Mouse (Mus musculus) gastrocnemius, postnatal 10 days (tissue): ENCODE results near the gene Adam23. TPM values are rescaled to one million over a fixed set of nuclear protein-coding genes. Genes with fewer than 3 reads are reported as not detected.

Experiments
- DNase-seq: peaks from one replicate; pipeline ENCODE4 v3.0.0; 2021; ENCODE audit warnings: mixed read lengths
- long read RNA-seq, 2 experiments: library from polyadenylated mRNA; stranded (forward); transcript quantifications; one replicate each; pipeline ENCODE4 v2.0.0; 2021
- total RNA-seq, 2 experiments: library from RNA; stranded (reverse); gene quantifications; 2 replicates each; pipeline ENCODE4 v1.2.3; 2021

The Adam23 gene
- 10 to 100 TPM in 1 of 2 experiments, 1 to 10 TPM in 1; 9.7 to 11.8 TPM for total RNA-seq
- long read RNA-seq, experiment 1, full-length matches to known transcripts: 6 of 7 reads
- long read RNA-seq, experiment 1, partial matches to known transcripts: 1 of 7 reads
- long read RNA-seq, experiment 1, other reads (novel, unspliced or antisense): 0 of 7 reads
- long read RNA-seq, experiment 2, full-length matches to known transcripts: 5 of 7 reads
- long read RNA-seq, experiment 2, partial matches to known transcripts: 1 of 7 reads
- long read RNA-seq, experiment 2, other reads (novel, unspliced or antisense): 1 of 7 reads

GRCm38 (mm10) chr1:63445656-63446046 lies at the start of gene Adam23:
Gene Adam23, plus strand, starts transcription at chr1:63445891.
- DNase-seq: peak; percentile 41

- no peak for DNase-seq
Measured at GRCm38 (mm10) chr1:63401130-63401529, 44.6 kb upstream of the Adam23 start.

DNA sequence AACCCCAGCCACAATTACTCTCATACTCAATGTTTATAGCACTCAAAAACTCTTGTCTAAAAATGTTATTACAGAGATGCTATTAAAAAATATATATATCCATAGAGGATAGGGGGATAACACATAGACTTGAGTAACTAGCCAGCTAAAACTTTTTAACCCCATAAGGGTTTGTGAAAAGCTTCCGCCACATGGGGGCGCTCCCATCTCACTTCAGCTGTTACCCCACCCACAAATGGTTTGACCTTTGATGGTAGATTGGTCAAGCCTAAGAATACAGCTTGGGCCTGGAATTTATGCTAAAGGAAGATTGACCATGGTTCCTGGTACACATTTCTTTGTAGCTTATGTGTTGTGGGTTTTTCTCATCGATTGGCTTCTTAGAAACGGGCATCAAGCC lies 42.1 kb upstream of the Adam23 start:
- DNase-seq: peak; percentile 44

GRCm38 (mm10) chr1:63408344-63408743 lies 37.3 kb upstream of the Adam23 start:
- no peak for DNase-seq

DNA sequence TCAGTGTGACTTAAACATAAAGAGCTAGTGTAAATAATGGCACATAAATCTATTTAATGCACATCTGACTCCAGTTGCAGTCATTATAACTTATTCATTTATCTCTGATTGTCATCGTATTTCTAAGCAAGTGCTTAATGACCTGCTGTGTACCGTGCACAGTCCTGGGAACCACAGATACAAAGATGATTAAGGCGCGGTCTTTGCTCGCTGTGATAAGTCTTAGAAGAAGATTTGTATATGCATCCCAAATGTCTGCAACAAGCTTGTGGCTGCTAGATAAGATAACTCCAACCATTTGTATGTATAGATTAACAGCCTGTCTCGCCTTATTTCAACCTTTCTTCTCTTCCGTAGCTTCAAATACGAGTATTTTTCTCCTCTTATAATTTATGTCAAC lies 27.2 kb upstream of the Adam23 start:
- DNase-seq: no peak

- DNase-seq: peak; percentile 8
Measured at GRCm38 (mm10) chr1:63430668-63431067, 15.0 kb upstream of the Adam23 start.

DNA sequence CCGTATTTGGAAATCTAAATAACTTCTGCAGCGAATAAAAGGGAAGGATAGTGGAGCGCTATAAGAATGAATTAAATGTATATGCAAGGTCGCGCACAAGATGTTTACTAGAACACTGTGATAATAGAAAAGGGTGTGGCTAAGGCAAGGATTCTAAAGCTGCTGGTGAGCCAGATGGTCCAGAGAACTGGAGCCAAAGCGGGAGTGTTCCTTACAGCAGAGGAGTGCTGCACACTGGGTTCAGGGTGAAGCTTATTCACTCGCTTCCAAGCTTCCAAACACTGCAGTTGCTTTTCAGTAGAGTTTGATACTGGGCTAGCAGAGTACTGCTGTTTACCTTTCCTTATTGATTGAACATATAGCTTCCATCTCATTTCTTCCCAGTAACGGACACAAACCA lies 14.5 kb upstream of the Adam23 start:
- DNase-seq: no peak

DNA sequence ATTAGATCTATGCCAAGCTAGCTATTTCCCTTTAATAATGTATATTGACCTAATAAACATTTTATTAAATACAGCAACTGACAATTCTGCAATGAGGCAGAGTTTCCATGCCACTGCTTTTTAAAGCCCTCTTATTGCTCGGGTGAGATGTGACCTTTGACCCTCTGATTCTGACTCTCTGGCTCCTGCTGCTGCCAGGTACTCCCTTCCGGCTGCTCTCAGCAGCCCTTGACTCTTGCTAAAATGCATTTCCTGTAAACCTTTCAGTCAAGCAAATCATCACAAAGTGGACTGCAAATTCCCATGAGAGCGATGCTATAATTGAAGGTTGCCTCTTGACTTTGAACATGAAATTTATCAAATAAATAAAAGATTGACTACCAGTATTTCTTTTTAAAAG lies 13.8 kb upstream of the Adam23 start:
- DNase-seq: no peak

- no peak for DNase-seq
Measured at GRCm38 (mm10) chr1:63434052-63434451, 11.6 kb upstream of the Adam23 start.

DNA sequence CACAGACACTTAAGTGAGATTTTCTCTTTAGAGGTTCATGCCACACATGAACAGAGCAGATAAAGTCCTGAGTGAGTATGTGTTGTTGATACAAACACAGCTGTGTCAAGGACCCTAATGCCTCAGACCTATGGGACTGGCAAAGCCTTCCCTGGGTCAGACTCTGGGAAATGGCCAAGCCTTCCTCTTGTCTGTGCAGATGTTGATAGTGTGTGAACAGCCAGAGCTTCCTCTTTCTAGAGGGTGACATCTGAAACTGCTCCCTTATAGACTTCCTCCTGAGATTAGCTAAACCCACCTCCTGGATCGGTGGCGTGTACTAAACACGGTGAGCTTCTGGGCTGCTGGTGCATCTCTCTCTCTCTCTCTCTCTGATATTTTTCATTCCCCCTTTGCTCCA lies 8.2 kb upstream of the Adam23 start:
- DNase-seq: no peak

DNA sequence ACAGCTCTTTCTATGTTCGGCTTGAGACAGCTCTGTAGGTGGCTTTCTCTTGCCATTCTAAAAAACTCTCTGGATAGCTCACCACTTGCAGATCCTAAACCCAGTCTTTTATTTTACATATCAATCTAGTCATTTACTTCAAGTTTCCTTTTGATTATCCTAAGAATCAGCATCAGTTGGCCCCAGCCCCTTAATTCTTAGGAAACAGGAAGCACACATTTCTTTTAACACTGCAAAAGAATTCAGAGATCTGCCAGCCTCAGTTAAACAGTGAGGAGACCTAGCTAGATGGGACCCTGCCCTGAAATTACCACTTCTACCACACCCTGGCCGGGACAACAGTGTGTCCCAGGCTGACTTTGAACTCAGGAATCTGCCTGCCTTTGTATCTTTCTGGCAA lies 3.5 kb upstream of the Adam23 start:
- DNase-seq: no peak

DNA sequence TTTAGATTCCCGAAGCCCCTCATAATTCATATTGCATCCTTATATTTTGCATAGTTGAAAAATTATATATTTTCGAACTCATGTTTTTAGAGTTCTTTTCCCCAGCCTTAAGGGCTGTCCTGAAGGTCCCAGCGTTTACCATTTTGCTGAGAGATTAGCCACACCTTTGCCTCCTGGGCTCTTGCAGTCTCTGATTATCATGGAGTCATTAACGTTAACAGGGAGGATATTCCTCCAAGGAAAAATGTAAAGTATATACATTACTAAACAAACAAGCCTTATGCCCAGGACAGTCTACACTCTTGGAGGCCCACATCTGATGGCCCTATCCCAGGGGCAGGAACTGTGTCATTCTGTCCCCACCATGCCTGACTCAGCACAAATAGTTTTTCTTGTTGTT lies 3.1 kb upstream of the Adam23 start:
- DNase-seq: no peak

DNA sequence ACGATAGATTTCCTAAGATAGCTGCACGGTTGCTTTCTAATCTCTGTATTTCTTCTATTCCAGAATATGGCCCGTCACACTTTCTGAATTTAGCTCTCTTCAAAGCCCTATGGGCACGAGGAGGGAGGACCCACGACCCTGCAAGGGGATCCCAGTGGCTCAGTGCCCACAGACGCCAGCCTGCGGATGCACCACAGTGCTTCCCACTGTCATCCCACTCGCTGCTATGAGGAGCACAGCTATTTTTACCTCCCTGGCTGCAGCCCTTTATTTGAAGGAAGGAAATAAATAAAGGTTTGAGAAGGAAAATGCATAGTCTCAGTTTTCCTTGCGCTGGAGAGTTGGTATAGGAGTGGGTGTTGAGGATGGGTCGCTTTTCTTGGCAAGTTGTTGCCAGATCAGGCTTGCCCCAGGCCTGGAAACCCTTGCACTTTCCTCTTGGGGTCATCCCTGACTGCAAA lies 512 bp upstream of the Adam23 start:
- no peak for DNase-seq

GRCm38 (mm10) chr1:63446047-63446704 lies 485 bp downstream of the Adam23 start:
- peak; percentile 30 for DNase-seq

GRCm38 (mm10) chr1:63446721-63447120 lies 1.0 kb downstream of the Adam23 start:
- no peak for DNase-seq

DNA sequence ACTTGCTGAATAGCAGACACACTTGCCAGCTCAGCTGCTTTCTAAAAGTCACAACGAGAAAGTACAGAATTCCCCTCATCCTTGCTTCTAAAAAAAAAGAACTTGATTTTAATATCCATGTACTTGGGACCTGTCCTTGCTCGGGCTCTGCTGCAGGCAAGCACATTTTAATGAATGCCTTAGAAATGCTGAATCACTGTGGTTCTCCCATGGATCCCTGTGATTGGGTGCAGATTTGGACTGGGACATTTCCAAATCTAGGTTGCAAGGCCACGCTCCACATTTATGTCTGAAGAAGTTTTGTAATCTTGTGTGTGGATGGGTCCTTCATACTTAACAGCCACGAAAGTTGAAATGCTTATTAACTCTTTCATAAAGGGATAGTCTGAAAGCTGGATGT lies 4.4 kb downstream of the Adam23 start:
- no peak for DNase-seq

DNA sequence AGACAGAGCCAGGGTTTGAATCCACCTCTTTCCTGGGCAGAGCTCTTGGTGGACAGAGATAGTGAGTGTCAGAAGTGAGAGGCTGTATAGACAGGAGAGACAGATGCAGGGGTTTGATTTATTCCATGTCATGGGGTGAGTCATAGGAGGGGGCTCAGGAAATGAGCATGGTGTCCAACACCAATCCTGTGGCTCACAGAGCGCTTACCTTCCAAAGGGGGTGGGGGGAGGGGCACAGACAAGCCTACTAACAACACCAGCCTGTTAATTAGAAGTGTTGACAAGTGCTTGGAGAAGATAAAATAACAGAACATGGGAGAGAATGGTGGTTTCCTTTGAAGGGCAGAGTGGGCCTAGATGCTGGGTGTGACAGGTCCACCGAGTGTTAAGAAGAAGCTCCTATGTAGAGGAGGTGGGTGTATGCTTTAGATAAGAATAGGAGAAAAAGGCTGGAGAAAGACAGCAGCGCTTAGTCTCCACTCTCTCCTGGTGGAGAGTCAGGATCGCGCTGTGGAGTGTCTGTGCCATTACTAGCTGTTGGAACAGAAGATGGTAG lies 7.7 kb downstream of the Adam23 start:
- no peak for DNase-seq

- no peak for DNase-seq
Measured at GRCm38 (mm10) chr1:63457801-63458519, 12.3 kb downstream of the Adam23 start.

- DNase-seq: no peak
Measured at GRCm38 (mm10) chr1:63459151-63459550, 13.5 kb downstream of the Adam23 start.

DNA sequence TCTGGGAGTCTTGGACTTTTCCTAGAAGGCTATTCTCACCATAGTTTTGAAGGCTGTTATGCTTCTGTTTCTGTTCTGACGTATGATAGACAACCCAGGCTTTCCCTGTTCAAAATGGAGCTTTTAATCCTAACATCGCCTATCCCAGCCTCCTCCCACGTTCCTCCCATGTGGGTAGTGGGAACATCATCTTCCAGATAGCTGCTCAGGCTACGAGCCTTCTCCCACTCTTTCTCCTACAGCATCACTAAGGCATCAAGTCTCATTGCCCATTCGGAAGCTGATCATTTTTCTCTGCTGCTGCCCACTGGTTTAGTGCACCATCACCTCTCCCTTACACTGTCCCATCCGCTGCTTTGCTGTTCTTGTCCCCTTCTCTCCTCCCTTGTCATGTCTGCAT lies 14.2 kb downstream of the Adam23 start:
- no peak for DNase-seq

GRCm38 (mm10) chr1:63464441-63464840 lies 18.8 kb downstream of the Adam23 start:
- DNase-seq: no peak

GRCm38 (mm10) chr1:63473272-63473671 lies 27.6 kb downstream of the Adam23 start:
- DNase-seq: no peak

GRCm38 (mm10) chr1:63473696-63474095 lies 28.0 kb downstream of the Adam23 start:
- no peak for DNase-seq
